Mouse (Mus musculus) intestine, embryonic 14.5 days (tissue): ENCODE measurements at regions not wholly inside any gene's neighbourhood (a gene's known extent, or its start where the extent isn't known, plus 50 kb on each side); places are given as distances from the start of the nearest gene placed in this dataset.

Source experiments
- ATAC-seq: fragments of 200-750 bp; cut with Nextera tagmentation; replicated peaks from 2 replicates; pipeline ENCODE4 v1.8.0; 2017; ENCODE audit warnings: low read depth, moderate number of reproducible peaks, moderate TSS enrichment, moderate library complexity; ENCODE audit not compliant: low FRiP score, low TSS enrichment
- DNase-seq: peaks from one replicate; pipeline ENCODE4 v3.0.0-alpha.2; 2018; ENCODE audit warnings: low spot score
- H3K27ac ChIP-seq: fragments of 300-500 bp; sonication (generic); 2 replicates; pipeline ENCODE4 v1.5.1; 2014; ENCODE audit warnings: low read depth, mild to moderate bottlenecking, control low read depth
- H3K27me3 ChIP-seq: fragments of 300-500 bp; sonication (generic); replicated peaks from 2 replicates; pipeline ENCODE4 v1.6.1; 2014; ENCODE audit warnings: low read length, control low read depth; ENCODE audit not compliant: control insufficient read depth, insufficient read depth
- H3K36me3 ChIP-seq: fragments of 300-500 bp; sonication (generic); 2 replicates; pipeline ENCODE4 v1.6.1; 2014; ENCODE audit warnings: low read length, control low read depth; ENCODE audit not compliant: control insufficient read depth, insufficient read depth
- H3K4me1 ChIP-seq: fragments of 300-500 bp; sonication (generic); replicated peaks from 2 replicates; pipeline ENCODE4 v1.6.1; 2014; ENCODE audit warnings: low read length, control low read depth, mixed read lengths; ENCODE audit not compliant: control insufficient read depth, insufficient read depth
- H3K4me2 ChIP-seq: fragments of 300-500 bp; sonication (generic); 2 replicates; pipeline ENCODE4 v1.6.1; 2014; ENCODE audit warnings: low read length
- H3K4me3 ChIP-seq: fragments of 300-500 bp; sonication (generic); 2 replicates; pipeline ENCODE4 v1.5.1; 2014; ENCODE audit warnings: low read depth, low read length, control low read depth, mixed read lengths
- H3K9ac ChIP-seq: fragments of 300-500 bp; sonication (generic); 2 replicates; pipeline ENCODE4 v1.6.1; 2014; ENCODE audit warnings: mild to moderate bottlenecking, low read length
- H3K9me3 ChIP-seq: fragments of 300-500 bp; sonication (generic); 2 replicates; pipeline ENCODE4 v1.6.1; 2016; ENCODE audit warnings: low read length, control low read depth; ENCODE audit not compliant: control insufficient read depth
- WGBS: fragments of 180-500 bp; shearing (Covaris S2); extraction: QIAGEN DNeasy Blood & Tissue Kit; methylation state at CpG from one replicate; pipeline ENCODE4 v1.1.7; 2014; 5-methylcytosine and 5-hydroxymethylcytosine counted together

DNA sequence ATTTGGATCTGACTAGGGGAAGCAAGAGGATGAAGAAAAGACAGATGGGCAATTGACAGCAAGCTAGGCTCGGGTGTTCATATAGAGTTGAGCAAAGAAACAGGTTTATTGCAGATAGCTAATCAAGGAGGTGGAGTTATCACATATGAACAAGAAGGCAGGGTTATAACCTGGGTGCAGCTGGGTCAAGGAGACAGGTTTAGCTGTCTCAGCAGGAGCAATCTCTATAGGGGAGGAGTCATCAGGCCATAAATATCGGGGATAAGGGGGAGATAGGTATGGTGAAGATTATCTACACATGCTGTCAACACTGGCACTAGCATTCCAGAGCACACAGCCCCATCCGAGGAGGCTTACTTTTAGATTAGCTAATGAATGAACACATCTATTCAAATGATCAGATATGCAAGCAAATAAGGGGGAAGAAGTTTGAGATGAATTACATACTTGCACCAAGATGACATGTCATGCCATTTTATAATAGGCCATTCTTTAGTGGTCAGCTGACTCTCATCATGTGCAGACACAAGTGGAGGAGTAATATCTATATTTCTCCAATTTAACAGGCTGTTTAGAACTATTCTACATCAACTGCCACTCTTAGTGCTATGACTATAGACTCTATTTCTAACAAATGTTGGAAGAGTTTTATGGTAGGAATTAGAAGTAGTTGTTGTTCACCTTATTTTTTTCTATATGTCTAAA lies 76.9 kb downstream of the Lhx9 start:
- no peak for DNase-seq
- H3K27me3 ChIP-seq = no peaks in the 10 kb centered on the region
- ATAC-seq = no peak; the same call in 1 of the 2 replicates
- no peaks in the 10 kb centered on the region for H3K9me3 ChIP-seq
- H3K27ac ChIP-seq = no peak overlapping the region
- H3K4me3 ChIP-seq = no peak overlapping the region
- WGBS = 47% methylated on average over 3 of the region's 3 CpGs
- H3K9ac ChIP-seq = no peak overlapping the region
- no peaks in the 10 kb centered on the region for H3K36me3 ChIP-seq
- H3K4me1 ChIP-seq = no peaks in the 10 kb centered on the region
- H3K4me2 ChIP-seq = no peak overlapping the region

DNA sequence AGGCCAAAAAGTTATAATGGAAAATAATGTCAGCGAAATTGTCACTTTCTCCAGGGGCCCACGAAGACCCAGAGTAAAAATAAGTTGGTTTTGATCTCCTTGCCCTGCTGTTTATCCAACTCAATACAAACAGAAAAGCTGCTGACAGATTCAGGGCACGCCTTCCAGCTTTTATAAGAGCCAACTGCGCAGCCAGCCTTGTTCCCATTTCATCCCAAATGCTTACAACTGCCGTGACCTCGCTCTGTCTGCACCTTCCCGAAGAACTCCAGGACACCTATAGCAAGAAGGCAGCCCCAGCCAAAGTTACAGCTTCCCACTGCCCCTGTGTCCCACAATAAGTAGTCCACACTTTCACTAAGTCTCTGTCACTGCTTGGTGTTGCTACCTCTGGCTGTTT lies 85.5 kb downstream of the Lhx9 start:
- WGBS = 39% methylated on average over 7 of the region's 7 CpGs
- H3K27me3 ChIP-seq = no peaks in the 10 kb centered on the region
- no peaks in the 10 kb centered on the region; the same call in 1 of the 2 replicates for H3K9me3 ChIP-seq
- no peaks in the 10 kb centered on the region for H3K36me3 ChIP-seq
- no peak overlapping the region for H3K4me3 ChIP-seq
- no peaks in the 10 kb centered on the region for H3K4me1 ChIP-seq
- no peak for ATAC-seq
- no peak overlapping the region for H3K4me2 ChIP-seq
- no peak overlapping the region for H3K27ac ChIP-seq
- DNase-seq = no peak
- no peak overlapping the region for H3K9ac ChIP-seq

GRCm38 (mm10) chr1:138757777-138758176 lies 90.6 kb downstream of the Lhx9 start:
- Histone ChIP-seq H3K27ac (no peak overlapping the region), H3K4me2 (no peak overlapping the region), H3K27me3 (no peaks in the 10 kb centered on the region), H3K36me3 (no peaks in the 10 kb centered on the region), H3K9ac (no peak overlapping the region), H3K4me1 (no peaks in the 10 kb centered on the region), H3K9me3 (no peaks in the 10 kb centered on the region; the same call in 1 of the 2 replicates), H3K4me3 (no peak overlapping the region)
- ATAC-seq = no peak
- DNase-seq = no peak

GRCm38 (mm10) chr1:138733308-138733707 lies 113.4 kb upstream of the Nek7 start:
- Histone ChIP-seq H3K4me2 (no peak overlapping the region), H3K9me3 (no peaks in the 10 kb centered on the region), H3K4me3 (no peak overlapping the region), H3K36me3 (no peaks in the 10 kb centered on the region), H3K9ac (no peak overlapping the region), H3K4me1 (0 out of 2 replicates have a peak, but pooled peaks cover 4% of the 10 kb centered on the region), H3K27me3 (no peaks in the 10 kb centered on the region), H3K27ac (no peak overlapping the region)
- 75% methylated on average over 3 of the region's 3 CpGs for WGBS
- DNase-seq = no peak
- no peak for ATAC-seq

DNA sequence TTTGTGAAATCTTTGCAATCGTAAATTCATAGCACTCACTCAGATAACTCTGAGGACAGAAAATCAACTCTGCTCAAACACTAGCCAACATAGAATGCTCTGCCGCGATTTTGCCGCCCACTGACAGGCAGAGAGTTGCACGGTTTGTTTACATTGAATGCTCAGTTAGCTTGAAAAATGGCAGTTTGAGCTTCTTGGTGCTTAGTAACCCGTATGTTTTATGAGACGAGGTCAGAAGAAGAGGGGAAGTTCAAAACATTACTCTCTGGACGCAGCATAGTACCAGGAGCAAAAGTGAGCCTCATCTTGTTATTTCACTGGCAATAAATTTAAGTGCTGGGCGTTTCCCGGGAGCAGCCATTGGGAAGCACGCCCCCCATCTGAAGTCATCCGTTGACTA lies 111.1 kb upstream of the Nek7 start:
- ATAC-seq (no peak), DNase-seq (no peak)
- H3K4me2 ChIP-seq = peak overlapping the region; percentile 16
- H3K27ac ChIP-seq = no peak overlapping the region
- WGBS = 25% methylated on average over 12 of the region's 12 CpGs
- H3K9me3 ChIP-seq = no peaks in the 10 kb centered on the region
- H3K4me3 ChIP-seq = no peak overlapping the region
- no peaks in the 10 kb centered on the region for H3K27me3 ChIP-seq
- no peaks in the 10 kb centered on the region for H3K36me3 ChIP-seq
- no peak overlapping the region for H3K9ac ChIP-seq
- H3K4me1 ChIP-seq = 0 out of 2 replicates have a peak, but pooled peaks cover 4% of the 10 kb centered on the region

GRCm38 (mm10) chr1:138729089-138729699 lies 109.3 kb upstream of the Nek7 start:
- ATAC-seq = no peak

GRCm38 (mm10) chr1:138720728-138721127 lies 100.8 kb upstream of the Nek7 start:
- H3K9ac ChIP-seq = no peak overlapping the region
- 28% methylated on average over 4 of the region's 4 CpGs for WGBS
- no peaks in the 10 kb centered on the region for H3K9me3 ChIP-seq
- H3K4me3 ChIP-seq = no peak overlapping the region
- no peak for DNase-seq
- no peak overlapping the region for H3K27ac ChIP-seq
- no peaks in the 10 kb centered on the region for H3K36me3 ChIP-seq
- H3K4me2 ChIP-seq = no peak overlapping the region
- no peak for ATAC-seq
- no peaks in the 10 kb centered on the region; the same call in 1 of the 2 replicates for H3K4me1 ChIP-seq
- no peaks in the 10 kb centered on the region for H3K27me3 ChIP-seq

More at GRCm38 (mm10) chr1:138729089-138729699, 109.3 kb upstream of the Nek7 start:
- Histone ChIP-seq H3K36me3 (no peaks in the 10 kb centered on the region), H3K4me3 (no peak overlapping the region), H3K9me3 (no peaks in the 10 kb centered on the region), H3K4me1 (0 out of 2 replicates have a peak, but pooled peaks cover 4% of the 10 kb centered on the region), H3K4me2 (no peak overlapping the region), H3K9ac (no peak overlapping the region), H3K27me3 (no peaks in the 10 kb centered on the region), H3K27ac (no peak overlapping the region)
- WGBS = 67% methylated on average over 2 of the region's 2 CpGs
- no peak for DNase-seq

GRCm38 (mm10) chr1:138719297-138719696 lies 99.4 kb upstream of the Nek7 start:
- WGBS = 51% methylated on average over 4 of the region's 4 CpGs
- Histone ChIP-seq H3K4me1 (no peaks in the 10 kb centered on the region; the same call in 1 of the 2 replicates), H3K4me2 (no peak overlapping the region), H3K27ac (no peak overlapping the region), H3K4me3 (no peak overlapping the region), H3K9ac (no peak overlapping the region), H3K36me3 (no peaks in the 10 kb centered on the region), H3K27me3 (no peaks in the 10 kb centered on the region), H3K9me3 (no peaks in the 10 kb centered on the region)
- no peak for DNase-seq
- no peak for ATAC-seq

GRCm38 (mm10) chr1:138716991-138717390 lies 97.0 kb upstream of the Nek7 start:
- H3K27ac ChIP-seq = no peak overlapping the region
- ATAC-seq (no peak), DNase-seq (no peak)
- no peaks in the 10 kb centered on the region; the same call in 1 of the 2 replicates for H3K4me1 ChIP-seq
- H3K36me3 ChIP-seq = no peaks in the 10 kb centered on the region
- no peaks in the 10 kb centered on the region for H3K27me3 ChIP-seq
- no peaks in the 10 kb centered on the region for H3K9me3 ChIP-seq
- no peak overlapping the region for H3K4me3 ChIP-seq
- WGBS = 67% methylated on average over 5 of the region's 5 CpGs
- no peak overlapping the region for H3K4me2 ChIP-seq
- H3K9ac ChIP-seq = no peak overlapping the region
